Comparison of ENCODE assay signal across 30 mouse cellular contexts in the genomic region with DNA sequence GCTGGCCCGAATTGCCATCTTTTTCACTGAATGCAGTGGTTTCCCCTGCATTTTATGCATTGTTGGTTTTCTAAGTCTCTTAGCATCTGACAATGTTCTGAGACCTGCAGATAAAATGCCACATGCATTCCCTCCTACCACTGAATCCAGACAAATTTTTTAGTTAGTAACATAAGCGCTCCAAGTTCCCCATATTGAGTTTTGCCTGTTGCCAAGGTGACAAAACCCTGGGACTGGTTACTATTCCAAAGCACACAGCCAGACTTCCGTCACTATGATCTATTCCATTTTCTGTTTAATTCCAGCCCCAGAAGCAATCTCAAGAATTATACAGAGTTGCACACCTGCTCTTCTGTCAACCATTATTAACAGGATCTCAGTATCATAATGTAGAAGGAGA. TPM values are rescaled to one million over a fixed set of nuclear protein-coding genes. Genes with fewer than 3 reads are reported as not detected.
DNase-seq lines count a peak whose midpoint lies in the region; TF ChIP-seq lines count a peak whose summit lies in the region.
"Had no signal": no experiment of that assay in that cellular context is flagged by ENCODE, and none has a peak within 500 bp of the region (broad histone marks: within the 10 kb centered on the region; RNA-seq: fewer than 3 reads in every experiment).

No protein-coding gene starts in this region.

- intact Hi-C loops in gastrocnemius, adult 2 months (cut with DNase I): no loop called here
- intact Hi-C loops in left cerebral cortex, postnatal 25 days (cut with DNase I): no loop called here

- peak overlapping the region; percentile 44 for H3K27ac ChIP-seq in gastrocnemius, adult 2 months
- H3K27ac ChIP-seq in layer of hippocampus, adult 2 months: peak overlapping the region; percentile 64
- H3K27ac ChIP-seq: embryonic facial prominence, embryonic 15.5 days; forebrain, embryonic 15.5 days; heart, embryonic 15.5 days; hindbrain, embryonic 13.5 days; kidney, postnatal 0 days; limb, embryonic 13.5 days; liver, embryonic 13.5 days; midbrain, embryonic 15.5 days; neural tube, embryonic 15.5 days had no signal

- DNase-seq in gastrocnemius, adult 2 months: no peak
- DNase-seq in gastrocnemius, postnatal 25 days: no peak
- peak; percentile 32 to 63 for DNase-seq in left cerebral cortex, postnatal 25 days (ENCODE audit: low spot score in 2 of 2)
- DNase-seq in left cerebral cortex, adult 11 months (ENCODE audit: low spot score): no peak
- peak; percentile 60 to 65 for DNase-seq in layer of hippocampus, adult 2 months (ENCODE audit: low spot score in 2 of 2)
- DNase-seq in layer of hippocampus, postnatal 14 days (ENCODE audit: low spot score in 2 of 2): peak; percentile 37 to 75
- DNase-seq in lung, postnatal 36 days: no peak
- DNase-seq: adrenal gland, postnatal 36 days; B cell, adult 2 months; cerebellum, adult 11 months; cerebellum, adult 9-11 months; gastrocnemius, postnatal 10 days; heart, postnatal 36 days; kidney, adult 2 months; liver, embryonic 13.5 days; lung, adult 2 months; thymus, postnatal 36 days had no signal

- H3K4me3 ChIP-seq in gastrocnemius, adult 2 months: no peak overlapping the region
- no peak overlapping the region for H3K4me3 ChIP-seq in layer of hippocampus, adult 2 months
- H3K4me3 ChIP-seq: embryonic facial prominence, embryonic 15.5 days; forebrain, embryonic 15.5 days; heart, embryonic 15.5 days; hindbrain, embryonic 13.5 days; limb, embryonic 13.5 days; liver, embryonic 13.5 days; megakaryocyte, embryonic 14.5 days; midbrain, embryonic 15.5 days; neural tube, embryonic 15.5 days had no signal

- no peak for TF ChIP-seq CTCF in gastrocnemius, adult 2 months (IDR thresholded peaks at IDR 0.05)
- TF ChIP-seq CTCF in layer of hippocampus, adult 2 months (conservative IDR thresholded peaks at IDR 0.05): no peak

RNA-seq across cellular contexts. Expression of a gene that starts 15.7 kb away (rescaled TPM):
- total RNA-seq in gastrocnemius, adult 2 months (2021): 1 to 10 TPM; 2.9 to 3.9 TPM
- 1 to 10 TPM; 2.0 to 3.6 TPM for total RNA-seq in gastrocnemius, postnatal 25 days (2021)
- total RNA-seq in left cerebral cortex, postnatal 25 days (2021): 10 to 100 TPM; 25.4 TPM
- total RNA-seq in layer of hippocampus, adult 2 months (2021): 10 to 100 TPM; 11.5 to 13.1 TPM
- 10 to 100 TPM; 19.4 to 21.8 TPM for total RNA-seq in layer of hippocampus, postnatal 14 days (2021)
- total RNA-seq: CH12.LX; common myeloid progenitor, adult 5-6 weeks had no signal

RNA-seq across cellular contexts. Expression of a gene that starts 26.9 kb away (rescaled TPM):
- not detected for total RNA-seq in gastrocnemius, adult 2 months (2021)
- total RNA-seq in gastrocnemius, postnatal 25 days (2021): not detected
- not detected for total RNA-seq in left cerebral cortex, postnatal 25 days (2021)
- not detected for total RNA-seq in layer of hippocampus, adult 2 months (2021)
- total RNA-seq in layer of hippocampus, postnatal 14 days (2021): not detected
- total RNA-seq: adrenal gland, adult 18-20 months; adrenal gland, postnatal 36 days; CH12.LX; common myeloid progenitor, adult 5-6 weeks; G1E; gastrocnemius, postnatal 10 days; heart, postnatal 36 days had no signal

Comparison
In these comparisons a context has a peak if more than half of its experiments do, and no peak if none do; other contexts are left out.
1. DNase-seq: peak in left cerebral cortex, postnatal 25 days (2 of 2), layer of hippocampus, adult 2 months (2 of 2) and layer of hippocampus, postnatal 14 days (2 of 2); none in gastrocnemius, adult 2 months (single experiment), gastrocnemius, postnatal 25 days (single experiment), left cerebral cortex, adult 11 months (single experiment) and lung, postnatal 36 days (single experiment).